Mouse (Mus musculus): ENCODE results near the gene Tert.

DNA sequence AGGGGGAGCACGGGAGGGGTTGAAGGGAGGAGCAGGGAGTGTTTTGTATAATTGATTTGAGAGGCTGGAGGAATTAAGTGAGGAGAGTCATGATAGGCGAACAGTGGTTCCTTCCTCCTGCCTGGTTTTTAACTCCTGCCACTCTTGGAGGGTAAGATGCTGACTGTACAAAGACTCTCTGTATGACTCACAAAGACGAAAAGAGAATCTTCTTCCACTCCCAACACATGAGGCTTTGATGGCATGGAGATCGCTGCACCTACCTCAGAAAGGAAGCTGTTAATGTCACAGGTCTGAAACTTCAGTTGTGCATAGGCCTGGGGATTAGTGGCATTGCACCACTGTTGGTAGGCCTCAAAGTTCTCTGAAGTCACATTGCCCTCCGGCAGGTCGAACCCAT, 58.8 kb downstream of the Tert start:
- TF ChIP-seq EP300 (IDR thresholded peaks at IDR 0.05) (no peak), CTCF (IDR thresholded peaks at IDR 0.05) (no peak)

Measured in lung, postnatal 0 days (tissue).